ENCODE assay signal across 8 mouse cellular contexts in genomic region chr5:64070081-64070673, GRCm38 (mm10). TPM values are rescaled to one million over a fixed set of nuclear protein-coding genes. Genes with fewer than 3 reads are reported as not detected.
DNase-seq lines count a peak whose midpoint lies in the region; ATAC-seq and TF ChIP-seq lines count a peak whose summit lies in the region.

No protein-coding gene starts in this region.

- 0 out of 2 replicates have a peak, but pooled peaks cover 2% of the 10 kb centered on the region for H3K27me3 ChIP-seq in E14TG2a.4 (ENCODE audit: insufficient read depth, low read length)
- no peaks in the 10 kb centered on the region for H3K27me3 ChIP-seq in liver, postnatal 0 days (ENCODE audit: insufficient read depth, low read length)
- no peaks in the 10 kb centered on the region for H3K27me3 ChIP-seq in neural tube, embryonic 13.5 days

- H3K9ac ChIP-seq in liver, postnatal 0 days (replicated peaks): no peak overlapping the region
- H3K9ac ChIP-seq in neural tube, embryonic 13.5 days: no peak overlapping the region

- DNase-seq in adrenal gland, adult 2 months: peak; percentile 76
- peak; percentile 49 for DNase-seq in embryo, embryonic 11.5 days (ENCODE audit: low read depth, low spot score)
- peak; percentile 64 for DNase-seq in heart, adult 8-10 months (ENCODE audit: low spot score)
- DNase-seq in kidney, adult 9 months: peak; percentile 83
- peak; percentile 70 for DNase-seq in liver, postnatal 0 days
- peak; percentile 43 to 48 for DNase-seq in thymus, postnatal 36 days

- TF ChIP-seq CTCF in E14TG2a.4 (conservative IDR thresholded peaks at IDR 0.05; ENCODE audit: low read length): peak; percentile 73
- TF ChIP-seq CTCF in liver, postnatal 0 days (IDR thresholded peaks at IDR 0.05; ENCODE audit: low read depth): peak; percentile 97

- no peaks in the 10 kb centered on the region for H3K4me1 ChIP-seq in E14TG2a.4 (replicated peaks; ENCODE audit: low read depth, low read length)
- no peaks in the 10 kb centered on the region for H3K4me1 ChIP-seq in liver, postnatal 0 days (ENCODE audit: insufficient read depth)
- no peaks in the 10 kb centered on the region for H3K4me1 ChIP-seq in neural tube, embryonic 13.5 days (replicated peaks)

- no peaks in the 10 kb centered on the region for H3K36me3 ChIP-seq in E14TG2a.4 (ENCODE audit: insufficient read depth, low read length)
- H3K36me3 ChIP-seq in liver, postnatal 0 days (replicated peaks; ENCODE audit: insufficient read depth, low read length): no peaks in the 10 kb centered on the region
- H3K36me3 ChIP-seq in neural tube, embryonic 13.5 days: no peaks in the 10 kb centered on the region

- no peak overlapping the region for H3K4me3 ChIP-seq in E14TG2a.4 (replicated peaks; ENCODE audit: low read length)
- H3K4me3 ChIP-seq in liver, postnatal 0 days (ENCODE audit: low read depth, low read length): no peak overlapping the region
- H3K4me3 ChIP-seq in neural tube, embryonic 13.5 days: no peak overlapping the region

- 29% methylated on average over 4 of the region's 4 CpGs for WGBS in liver, postnatal 0 days (ENCODE audit: insufficient replicate concordance)
- 30% methylated on average over 4 of the region's 4 CpGs for WGBS in neural tube, embryonic 13.5 days

- peaks cover 6% of the 10 kb centered on the region for H3K9me3 ChIP-seq in E14TG2a.4 (ENCODE audit: low read length)
- H3K9me3 ChIP-seq in liver, postnatal 0 days (ENCODE audit: low read length): no peaks in the 10 kb centered on the region
- no peaks in the 10 kb centered on the region for H3K9me3 ChIP-seq in neural tube, embryonic 13.5 days

- H3K4me2 ChIP-seq in liver, postnatal 0 days (ENCODE audit: low read depth, low read length): no peak overlapping the region
- H3K4me2 ChIP-seq in neural tube, embryonic 13.5 days: no peak overlapping the region

- no peak overlapping the region for H3K27ac ChIP-seq in liver, postnatal 0 days (ENCODE audit: low read depth)
- H3K27ac ChIP-seq in neural tube, embryonic 13.5 days (replicated peaks): no peak overlapping the region

- TF ChIP-seq EP300 in liver, postnatal 0 days (IDR thresholded peaks at IDR 0.05; ENCODE audit: low read depth): no peak

- peak; percentile 79 for ATAC-seq in liver, postnatal 0 days
- 0 out of 2 replicates have a peak, but pooled peaks have one; percentile 50 for ATAC-seq in neural tube, embryonic 13.5 days (ENCODE audit: low read depth)

RNA-seq across cellular contexts. Expression of gene Pgm2, which starts 22.6 kb away (rescaled TPM):
- total RNA-seq in adrenal gland, adult 2 months (2021): 10 to 100 TPM; 16.5 to 22.8 TPM
- polyA plus RNA-seq in adrenal gland, adult 2 months (2012; rRNA removed): 4.3 TPM in 2 replicates
- 1 to 10 TPM; 4.1 to 5.1 (median 4.8) TPM for total RNA-seq in heart, adult 8-10 months (2022)
- polyA plus RNA-seq in liver, postnatal 0 days (2015; fragmentation: Nextera tagmentation; extraction: Ambion mirVana): 9.7 and 11.9 TPM in 2 replicates
- 25.6 and 28.6 TPM in 2 replicates for polyA plus RNA-seq in neural tube, embryonic 13.5 days (2015; fragmentation: Nextera tagmentation; extraction: Ambion mirVana)
